Mouse (Mus musculus) E14TG2a.4 (cell line): ENCODE measurements around the gene Armc6.

Experiments used
- CTCF ChIP-seq: conservative IDR thresholded peaks from 2 replicates; pipeline ENCODE4 v1.5.1; 2014; ENCODE audit warnings: low read length
- NANOG ChIP-seq: IDR thresholded peaks from 2 replicates; pipeline ENCODE4 v1.6.1; 2014; ENCODE audit warnings: borderline replicate concordance, low read length, mixed read lengths

DNA sequence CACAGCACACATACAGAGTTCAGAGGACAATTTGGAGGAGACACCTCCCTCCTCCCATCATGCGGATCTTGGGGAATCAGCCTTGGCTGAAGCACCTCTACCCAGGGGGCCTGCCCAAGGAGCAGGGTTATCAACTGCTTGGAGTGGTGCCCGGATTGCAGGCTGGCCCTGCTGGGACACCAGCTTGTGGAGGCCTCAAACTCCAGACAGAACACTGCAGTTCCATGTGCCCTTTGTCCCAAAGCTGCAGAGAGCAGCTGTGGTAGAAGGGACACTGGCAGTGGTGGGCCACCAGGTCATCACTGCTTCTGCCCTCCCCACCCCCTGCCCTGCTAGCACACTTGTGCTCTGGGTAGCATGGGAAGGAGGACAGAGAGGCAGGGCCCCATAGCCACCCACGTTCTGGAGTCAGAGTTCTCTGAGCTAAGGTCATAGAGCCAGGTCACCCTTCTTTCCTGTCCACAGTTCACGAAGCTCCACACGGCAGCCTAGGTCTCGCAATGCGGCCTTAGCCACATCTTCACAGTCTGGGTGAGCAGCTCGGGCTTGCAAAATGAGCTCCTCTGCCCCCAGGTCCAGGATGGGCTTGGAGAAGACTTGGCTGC, 13.9 kb downstream of the Armc6 start:
- no peak for TF ChIP-seq CTCF
- no peak for TF ChIP-seq NANOG
